Mouse (Mus musculus) midbrain, embryonic 11.5 days (tissue): ENCODE measurements around the gene Acsl5. TPM values are rescaled to one million over a fixed set of nuclear protein-coding genes. Genes with fewer than 3 reads are reported as not detected.

Experiments used
- ATAC-seq: fragments of 200-750 bp; cut with Nextera tagmentation; 2 replicates; pipeline ENCODE4 v1.8.0; 2017; ENCODE audit warnings: moderate TSS enrichment, moderate library complexity; ENCODE audit not compliant: low FRiP score
- DNase-seq: peaks from one replicate; pipeline ENCODE4 v3.0.0; 2015; ENCODE audit warnings: low spot score; ENCODE audit errors: missing footprints
- H3K27ac ChIP-seq: fragments of 300-500 bp; sonication (generic); 2 replicates; pipeline ENCODE4 v1.5.1; 2014; ENCODE audit warnings: low read depth, low read length
- H3K27me3 ChIP-seq: fragments of 300-500 bp; sonication (generic); 2 replicates; pipeline ENCODE4 v1.6.1; 2014; ENCODE audit warnings: mild to moderate bottlenecking, low read length, moderate library complexity, mixed read lengths; ENCODE audit not compliant: control insufficient read depth, insufficient read depth
- H3K36me3 ChIP-seq: fragments of 300-500 bp; sonication (generic); 2 replicates; pipeline ENCODE4 v1.6.1; 2014; ENCODE audit warnings: mild to moderate bottlenecking, low read length, moderate library complexity, mixed read lengths; ENCODE audit not compliant: control insufficient read depth, insufficient read depth
- H3K4me1 ChIP-seq: fragments of 300-500 bp; sonication (generic); 2 replicates; pipeline ENCODE4 v1.6.1; 2014; ENCODE audit warnings: low read length; ENCODE audit not compliant: control insufficient read depth, insufficient read depth
- H3K4me2 ChIP-seq: fragments of 300-500 bp; sonication (generic); 2 replicates; pipeline ENCODE4 v1.6.1; 2014; ENCODE audit warnings: mild to moderate bottlenecking, moderate library complexity
- H3K4me3 ChIP-seq: fragments of 300-500 bp; sonication (generic); 2 replicates; pipeline ENCODE4 v1.5.1; 2014; ENCODE audit warnings: low read depth, low read length
- H3K9ac ChIP-seq: fragments of 300-500 bp; sonication (generic); 2 replicates; pipeline ENCODE4 v1.6.1; 2014; ENCODE audit warnings: low read length
- H3K9me3 ChIP-seq: fragments of 300-500 bp; sonication (generic); 2 replicates; pipeline ENCODE4 v1.6.1; 2016; ENCODE audit warnings: low read length; ENCODE audit not compliant: control insufficient read depth
- WGBS: fragments of 180-500 bp; shearing (Covaris S2); extraction: QIAGEN DNeasy Blood & Tissue Kit; methylation state at CpG from one replicate; pipeline ENCODE4 v1.1.7; 2014; 5-methylcytosine and 5-hydroxymethylcytosine counted together
- polyA plus RNA-seq: library from polyadenylated mRNA; unstranded; fragments of >200 nt; fragmentation: Nextera tagmentation; extraction: Ambion mirVana; gene quantifications from 2 replicates; pipeline ENCODE4 v1.2.1, GENCODE M21; 2014

Gene Acsl5
- polyA plus RNA-seq, 1 experiment from 2014 or later, result 17.3 TPM

DNA sequence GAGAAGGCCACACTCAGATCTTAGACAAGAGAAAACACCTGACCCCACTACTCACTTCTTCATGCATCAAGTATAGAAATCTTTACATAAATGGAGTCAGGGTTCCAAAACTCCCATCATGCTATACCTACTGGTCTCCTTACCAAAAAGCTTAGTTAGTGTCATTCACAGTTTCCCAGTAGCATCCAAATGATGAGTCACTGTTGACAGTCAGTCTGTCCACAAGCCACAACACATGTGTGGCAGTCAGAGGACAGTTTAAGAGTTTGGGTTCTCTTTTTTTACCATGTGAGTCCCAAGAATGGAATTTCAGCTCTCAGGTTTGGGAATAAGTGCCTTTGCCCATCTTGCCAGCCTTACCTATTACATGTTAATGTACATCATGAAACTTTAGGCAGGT lies 37.2 kb downstream of the Acsl5 start:
- Histone ChIP-seq H3K4me1 (no peaks in the 10 kb centered on the region), H3K27ac (no peak overlapping the region), H3K4me2 (no peak overlapping the region), H3K9me3 (no peaks in the 10 kb centered on the region), H3K4me3 (no peak overlapping the region), H3K36me3 (no peaks in the 10 kb centered on the region), H3K9ac (no peak overlapping the region), H3K27me3 (no peaks in the 10 kb centered on the region)
- ATAC-seq (no peak), DNase-seq (no peak)

DNA sequence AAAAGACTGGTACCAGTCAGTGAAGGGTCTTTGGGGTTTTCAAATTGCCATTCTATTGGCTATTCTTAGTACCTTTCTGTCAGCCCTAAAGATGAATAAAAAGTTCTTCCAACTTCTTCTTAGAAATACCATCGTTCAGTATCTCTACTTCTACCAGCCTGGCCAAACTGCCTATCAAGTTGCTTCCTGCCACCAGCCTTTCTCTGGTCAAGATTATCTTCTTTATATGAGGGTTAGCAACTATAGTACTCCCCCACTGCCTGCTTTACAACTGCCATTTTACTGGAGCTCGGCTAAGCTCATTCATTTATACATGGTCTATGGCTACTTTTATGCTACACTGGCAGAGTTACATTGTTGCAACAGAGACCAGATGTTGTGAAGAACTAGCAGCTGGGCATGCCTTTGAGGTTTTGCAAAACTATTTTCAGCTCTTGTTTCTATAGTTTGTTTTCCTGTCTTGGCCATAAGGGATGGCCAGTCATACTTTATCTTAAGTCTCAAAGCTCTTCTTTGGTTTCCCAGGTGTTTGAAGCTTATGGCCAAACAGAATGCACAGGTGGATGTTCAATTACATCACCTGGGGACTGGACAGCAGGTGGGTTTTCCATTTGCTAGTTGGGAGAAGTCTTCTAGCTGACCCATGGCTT lies 39.0 kb downstream of the Acsl5 start:
- Histone ChIP-seq H3K36me3 (no peaks in the 10 kb centered on the region), H3K9ac (no peak overlapping the region), H3K4me2 (no peak overlapping the region), H3K9me3 (no peaks in the 10 kb centered on the region), H3K4me3 (no peak overlapping the region), H3K27me3 (no peaks in the 10 kb centered on the region), H3K27ac (no peak overlapping the region), H3K4me1 (no peaks in the 10 kb centered on the region)
- ATAC-seq (no peak), DNase-seq (no peak)
- WGBS, result 87% methylated on average over 2 of the region's 2 CpGs

DNA sequence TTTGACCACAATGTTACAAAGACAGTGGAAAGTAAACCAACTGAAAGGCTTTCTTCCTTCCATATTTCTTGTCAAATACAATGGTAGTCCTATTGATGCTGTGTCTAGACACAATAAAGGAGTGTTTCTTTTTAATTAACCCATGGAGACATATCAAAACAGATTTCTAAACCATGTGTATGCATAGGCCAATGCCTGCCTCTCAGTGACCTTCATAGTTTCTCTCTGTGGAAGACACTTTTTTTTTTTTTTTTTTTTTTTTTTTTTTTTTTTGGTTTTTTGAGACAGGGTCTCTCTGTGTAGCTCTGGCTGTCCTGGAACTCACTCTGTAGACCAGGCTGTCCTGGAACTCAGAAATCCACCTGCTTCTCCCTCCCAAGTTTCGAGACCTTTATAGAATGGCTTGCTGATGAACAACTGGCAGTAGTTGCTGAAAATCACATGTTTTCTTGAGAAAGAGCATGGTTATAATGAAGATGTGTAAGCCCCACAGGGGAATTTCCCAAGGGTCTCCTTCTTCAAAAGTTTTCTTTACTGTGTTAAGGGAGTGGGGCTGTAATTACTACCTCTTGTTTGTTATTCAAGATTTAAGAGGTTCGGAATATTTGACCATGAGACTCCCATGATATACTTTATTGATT lies 40.6 kb downstream of the Acsl5 start:
- Histone ChIP-seq H3K4me1 (no peaks in the 10 kb centered on the region), H3K9ac (no peak overlapping the region), H3K4me3 (no peak overlapping the region), H3K27me3 (no peaks in the 10 kb centered on the region), H3K36me3 (peaks cover 4% of the 10 kb centered on the region), H3K27ac (no peak overlapping the region), H3K4me2 (no peak overlapping the region), H3K9me3 (no peaks in the 10 kb centered on the region)
- DNase-seq, result no peak
- ATAC-seq, result no peak
- WGBS, result 73% methylated on average over 2 of the region's 2 CpGs

DNA sequence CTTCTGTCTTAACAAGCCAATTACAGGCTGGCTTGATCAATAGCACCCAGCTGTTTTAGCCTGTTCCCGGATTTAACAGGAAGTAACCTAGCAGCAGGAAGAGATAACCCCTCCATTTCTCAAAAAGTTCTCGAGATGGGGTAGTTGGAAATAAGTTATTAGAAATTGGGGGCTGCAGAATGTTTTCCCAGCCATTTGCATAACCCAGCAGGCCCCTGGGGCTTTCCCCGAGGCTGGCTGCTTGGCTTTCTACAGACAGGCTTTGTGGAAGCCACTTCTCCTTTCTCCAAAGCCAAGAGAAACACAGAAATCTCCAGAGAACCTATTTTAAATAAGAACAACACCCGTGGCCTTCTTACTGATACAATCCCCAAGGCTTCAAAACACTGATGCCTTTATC lies 41.4 kb downstream of the Acsl5 start:
- H3K9me3 ChIP-seq, result no peaks in the 10 kb centered on the region
- WGBS, result 29% methylated on average over 4 of the region's 4 CpGs
- ATAC-seq (no peak), DNase-seq (no peak)
- no peaks in the 10 kb centered on the region for H3K27me3 ChIP-seq
- H3K36me3 ChIP-seq, result peaks cover 4% of the 10 kb centered on the region
- no peak overlapping the region for H3K9ac ChIP-seq
- H3K27ac ChIP-seq, result no peak overlapping the region
- no peak overlapping the region for H3K4me2 ChIP-seq
- no peaks in the 10 kb centered on the region for H3K4me1 ChIP-seq
- H3K4me3 ChIP-seq, result no peak overlapping the region

DNA sequence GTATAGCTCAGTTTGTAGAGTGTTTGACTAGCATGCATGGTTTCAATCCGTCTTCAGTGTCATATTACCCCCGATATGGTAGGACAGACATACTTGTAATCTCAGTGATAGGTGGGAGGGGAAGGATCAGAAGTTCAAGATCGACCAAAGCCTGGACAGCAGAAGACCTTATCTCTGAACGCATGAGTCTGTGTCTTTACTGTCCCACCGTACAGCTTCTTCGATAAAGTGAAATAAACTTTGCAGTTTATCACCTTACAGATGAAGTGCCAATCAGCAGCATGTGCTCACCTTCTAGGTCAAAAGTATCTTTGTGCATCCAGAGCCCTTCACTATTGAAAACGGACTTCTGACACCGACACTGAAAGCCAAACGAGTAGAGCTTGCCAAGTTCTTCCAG lies 43.3 kb downstream of the Acsl5 start:
- no peak overlapping the region for H3K9ac ChIP-seq
- H3K27me3 ChIP-seq, result no peaks in the 10 kb centered on the region
- no peaks in the 10 kb centered on the region for H3K4me1 ChIP-seq
- H3K9me3 ChIP-seq, result no peaks in the 10 kb centered on the region
- 95% methylated on average over 9 of the region's 9 CpGs for WGBS
- ATAC-seq, result no peak
- DNase-seq, result no peak
- peaks cover 6% of the 10 kb centered on the region for H3K36me3 ChIP-seq
- H3K4me2 ChIP-seq, result no peak overlapping the region
- H3K4me3 ChIP-seq, result no peak overlapping the region
- H3K27ac ChIP-seq, result no peak overlapping the region

DNA sequence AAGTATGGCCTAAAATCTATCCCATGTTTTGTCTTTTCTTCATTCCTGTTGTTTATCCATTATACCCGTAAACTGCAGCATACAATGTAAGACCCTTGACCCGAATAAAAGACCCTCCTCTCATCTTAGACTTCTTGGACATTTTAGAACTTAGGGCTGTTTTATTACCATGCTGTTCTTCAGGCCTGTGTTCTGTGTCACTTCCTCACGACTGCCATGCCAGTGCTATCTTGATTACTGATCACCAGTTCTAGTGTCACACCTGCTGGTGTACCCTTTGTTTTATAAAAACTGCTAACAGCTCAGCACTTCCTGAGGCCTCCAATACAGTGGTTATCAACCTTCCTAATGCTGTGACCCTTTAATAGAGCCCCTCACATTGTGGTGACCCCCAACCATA lies 43.8 kb downstream of the Acsl5 start:
- no peak overlapping the region for H3K27ac ChIP-seq
- H3K9ac ChIP-seq, result no peak overlapping the region
- no peak overlapping the region for H3K4me2 ChIP-seq
- DNase-seq (no peak), ATAC-seq (no peak)
- 89% methylated on average over 3 of the region's 3 CpGs for WGBS
- no peaks in the 10 kb centered on the region for H3K27me3 ChIP-seq
- H3K4me1 ChIP-seq, result no peaks in the 10 kb centered on the region
- no peak overlapping the region for H3K4me3 ChIP-seq
- no peaks in the 10 kb centered on the region for H3K9me3 ChIP-seq
- peaks cover 10% of the 10 kb centered on the region for H3K36me3 ChIP-seq

DNA sequence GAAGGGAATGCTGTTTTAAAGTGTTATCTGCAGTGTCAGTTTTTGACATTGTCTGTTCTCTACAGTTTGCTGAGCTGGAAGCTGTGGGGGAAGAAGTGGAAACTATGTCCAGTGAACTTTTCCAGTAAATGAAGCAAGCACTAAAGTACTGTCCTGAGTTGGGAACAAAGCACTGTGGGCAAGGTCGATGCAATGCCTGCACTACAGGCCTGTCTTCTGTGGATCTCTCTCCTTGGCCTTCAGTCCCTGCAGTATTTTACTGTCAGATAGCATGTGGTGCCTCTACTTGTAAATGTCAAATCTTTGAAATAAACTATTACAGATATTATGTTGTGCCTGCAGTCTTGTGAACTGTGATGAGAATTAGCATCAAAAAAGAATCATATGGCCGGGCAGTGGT lies 44.6 kb downstream of the Acsl5 start:
- no peak for ATAC-seq
- H3K27me3 ChIP-seq, result no peaks in the 10 kb centered on the region
- no peak for DNase-seq
- H3K4me1 ChIP-seq, result no peaks in the 10 kb centered on the region
- H3K36me3 ChIP-seq, result peaks cover 13% of the 10 kb centered on the region
- no peak overlapping the region for H3K4me3 ChIP-seq
- WGBS, result 84% methylated on average over 2 of the region's 2 CpGs
- H3K27ac ChIP-seq, result no peak overlapping the region
- H3K4me2 ChIP-seq, result no peak overlapping the region
- no peaks in the 10 kb centered on the region for H3K9me3 ChIP-seq
- no peak overlapping the region for H3K9ac ChIP-seq

DNA sequence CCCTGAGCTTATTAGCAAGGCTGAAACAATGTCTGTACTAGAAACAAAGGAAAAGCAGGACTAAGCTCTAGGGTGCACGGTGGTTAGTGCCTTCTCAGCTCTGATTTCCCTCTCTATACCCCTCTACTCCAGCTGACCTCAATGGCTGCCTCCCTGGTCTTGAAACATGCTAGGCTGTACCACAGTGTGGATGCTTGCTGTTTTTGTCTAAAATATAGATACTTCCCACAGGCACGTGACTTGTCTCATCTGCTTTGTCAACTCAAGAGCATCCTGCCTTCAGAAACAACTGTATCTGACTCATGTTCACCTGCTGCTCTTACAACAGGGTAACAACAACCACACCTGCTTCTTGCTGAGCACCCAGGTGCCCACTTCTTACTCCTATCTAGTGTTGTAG lies 45.8 kb downstream of the Acsl5 start:
- Histone ChIP-seq H3K4me1 (no peaks in the 10 kb centered on the region), H3K36me3 (peaks cover 15% of the 10 kb centered on the region), H3K4me2 (no peak overlapping the region), H3K27ac (no peak overlapping the region), H3K4me3 (no peak overlapping the region), H3K9ac (no peak overlapping the region), H3K27me3 (no peaks in the 10 kb centered on the region), H3K9me3 (no peaks in the 10 kb centered on the region)
- DNase-seq, result no peak
- no peak for ATAC-seq
- WGBS, result 92% methylated on average over 2 of the region's 2 CpGs

DNA sequence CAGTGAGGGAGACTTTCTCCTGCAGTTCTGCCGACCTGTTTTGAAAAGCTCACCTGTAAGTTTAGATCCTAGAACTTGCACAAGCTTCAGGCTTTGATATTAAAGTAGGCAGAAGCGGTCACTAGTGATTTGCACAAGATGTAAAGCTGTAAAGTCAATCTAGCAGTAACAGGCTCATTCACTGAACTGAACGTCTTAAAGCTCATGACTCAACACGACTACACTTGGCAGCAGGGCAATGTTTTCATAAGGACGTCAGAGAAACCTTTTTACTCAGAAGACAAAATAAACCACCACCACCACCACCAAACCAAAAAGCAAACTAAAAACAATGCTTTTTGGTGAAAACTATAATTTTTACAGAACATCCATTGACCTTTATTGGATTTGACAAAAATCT lies 46.2 kb downstream of the Acsl5 start:
- H3K9ac ChIP-seq, result no peak overlapping the region
- no peak overlapping the region for H3K27ac ChIP-seq
- DNase-seq (no peak), ATAC-seq (no peak)
- H3K4me3 ChIP-seq, result no peak overlapping the region
- no peak overlapping the region for H3K4me2 ChIP-seq
- no peaks in the 10 kb centered on the region for H3K27me3 ChIP-seq
- peaks cover 19% of the 10 kb centered on the region for H3K36me3 ChIP-seq
- no peaks in the 10 kb centered on the region for H3K9me3 ChIP-seq
- WGBS, result 90% methylated on average over 5 of the region's 5 CpGs
- no peaks in the 10 kb centered on the region for H3K4me1 ChIP-seq
